Mouse (Mus musculus) stomach, embryonic 15.5 days (tissue): ENCODE results near the gene Pbxip1. TPM values are rescaled to one million over a fixed set of nuclear protein-coding genes. Genes with fewer than 3 reads are reported as not detected.

Experiments used
- ATAC-seq: fragments of 200-750 bp; cut with Nextera tagmentation; 2 replicates; pipeline ENCODE4 v1.8.0; 2017; ENCODE audit warnings: low read depth, moderate number of reproducible peaks, moderate TSS enrichment; ENCODE audit not compliant: insufficient read depth, low FRiP score
- H3K27ac ChIP-seq: fragments of 300-500 bp; sonication (generic); 2 replicates; pipeline ENCODE4 v1.5.1; 2015; ENCODE audit warnings: mild to moderate bottlenecking, inconsistent platforms
- H3K27me3 ChIP-seq: fragments of 300-500 bp; sonication (generic); replicated peaks from 2 replicates; pipeline ENCODE4 v1.6.1; 2015; ENCODE audit warnings: inconsistent platforms
- H3K36me3 ChIP-seq: fragments of 300-500 bp; sonication (generic); 2 replicates; pipeline ENCODE4 v1.6.1; 2015; ENCODE audit warnings: inconsistent platforms
- H3K4me1 ChIP-seq: fragments of 300-500 bp; sonication (generic); 2 replicates; pipeline ENCODE4 v1.6.1; 2015; ENCODE audit warnings: inconsistent platforms
- H3K4me2 ChIP-seq: fragments of 300-500 bp; sonication (generic); 2 replicates; pipeline ENCODE4 v1.6.1; 2015; ENCODE audit warnings: mild to moderate bottlenecking, inconsistent platforms
- H3K4me3 ChIP-seq: fragments of 300-500 bp; sonication (generic); replicated peaks from 2 replicates; pipeline ENCODE4 v1.5.1; 2015; ENCODE audit warnings: inconsistent platforms
- H3K9ac ChIP-seq: fragments of 300-500 bp; sonication (generic); 2 replicates; pipeline ENCODE4 v1.6.1; 2015; ENCODE audit warnings: inconsistent platforms
- H3K9me3 ChIP-seq: fragments of 300-500 bp; sonication (generic); 2 replicates; pipeline ENCODE4 v1.6.1; 2016; ENCODE audit warnings: inconsistent platforms
- WGBS: fragments of 180-500 bp; shearing (Covaris S2); methylation state at CpG from one replicate; pipeline ENCODE4 v1.1.7; 2015; 5-methylcytosine and 5-hydroxymethylcytosine counted together
- polyA plus RNA-seq: library from polyadenylated mRNA; unstranded; fragments of >200 nt; fragmentation: Nextera tagmentation; extraction: Ambion mirVana; gene quantifications from 2 replicates; pipeline ENCODE4 v1.2.1, GENCODE M21; 2015

Pbxip1 gene
- polyA plus RNA-seq, 1 experiment from 2014 or later, result 40.1 TPM

DNA sequence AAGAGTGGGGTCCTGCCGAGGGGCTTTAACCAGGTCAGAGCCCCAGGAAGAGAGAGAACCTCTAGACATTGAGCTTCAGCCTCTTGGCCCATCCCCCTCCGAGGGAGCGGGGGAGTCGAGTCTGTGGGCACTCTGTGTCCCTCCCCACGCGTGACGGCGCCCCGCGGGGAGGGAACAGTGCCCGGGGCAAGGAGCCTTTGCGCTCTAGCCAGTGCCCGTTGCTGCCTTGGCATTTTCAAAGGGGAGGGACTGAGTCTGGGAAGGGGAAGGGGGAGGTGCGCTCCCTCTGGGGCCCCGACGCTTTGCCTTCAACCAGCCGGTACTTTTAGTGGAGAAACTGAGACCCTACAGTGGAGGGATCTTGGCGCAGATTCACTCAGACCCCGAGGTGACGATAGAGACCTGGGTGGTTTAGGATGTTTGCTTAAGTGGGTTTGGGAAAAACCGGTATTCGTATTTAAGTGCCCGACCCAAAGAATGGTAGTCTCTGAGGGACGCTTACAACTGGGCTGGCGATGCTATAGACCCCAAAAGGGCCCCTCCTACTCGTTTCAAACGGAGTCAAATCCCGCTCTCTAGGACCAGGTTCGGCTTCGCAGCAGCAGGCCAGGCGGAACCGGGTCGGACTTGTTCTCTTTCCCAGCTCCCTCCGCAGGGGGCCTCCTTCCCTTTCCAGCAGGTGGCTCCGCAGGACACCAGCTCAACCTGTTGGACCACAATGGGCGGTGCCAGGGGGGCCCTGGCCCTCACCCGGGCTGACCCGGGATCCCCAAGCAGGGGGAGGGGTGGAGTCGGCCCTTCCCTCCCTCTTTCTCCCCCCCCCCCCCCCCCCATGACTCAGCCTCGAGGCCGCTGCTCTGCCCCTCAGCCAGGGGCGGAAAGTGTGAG lies 42.3 kb upstream of the Pbxip1 start, which contains the start of gene Zbtb7b:
Gene Zbtb7b (minus strand): TSS at position 771 of the 888 bp plus-strand sequence.
- WGBS, result 0% methylated on average over 39 of the region's 42 CpGs
- H3K36me3 ChIP-seq, result no peaks in the 10 kb centered on the region

DNA sequence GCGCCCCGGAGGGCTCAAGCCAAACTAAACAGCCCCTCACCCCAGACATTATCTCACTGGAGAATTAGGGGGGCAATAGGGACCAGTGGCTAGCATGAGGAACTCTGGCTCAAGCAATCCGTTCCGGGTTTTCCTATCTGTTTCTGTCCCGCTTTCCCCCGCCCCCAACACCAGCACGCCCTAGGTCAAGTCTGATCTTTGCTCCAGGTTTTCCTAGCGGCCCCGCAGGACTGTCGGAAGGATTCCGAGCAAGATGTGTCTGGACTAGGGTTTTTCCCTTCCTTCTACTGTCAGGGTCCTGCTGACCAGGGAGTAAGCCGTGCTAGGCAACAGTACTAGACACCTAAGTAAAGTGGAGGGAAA lies 41.6 kb upstream of the Pbxip1 start:
- Histone ChIP-seq H3K4me3 (peak overlapping the region; percentile 64), H3K27me3 (no peaks in the 10 kb centered on the region)
- WGBS, result under 1% methylated on average over 12 of the region's 12 CpGs

More for the DNA sequence above, 42.3 kb upstream of the Pbxip1 start, which contains the start of gene Zbtb7b:
- ATAC-seq, result peak; percentile 27
- H3K4me2 ChIP-seq, result peak within 1 kb of the TSS; percentile 95
- H3K27ac ChIP-seq, result peak within 1 kb of the TSS; percentile 98
- H3K9ac ChIP-seq, result peak within 1 kb of the TSS; percentile 45
- H3K9me3 ChIP-seq, result no peaks in the 10 kb centered on the region
- H3K27me3 ChIP-seq, result no peaks in the 10 kb centered on the region
- peaks cover 32% of the 10 kb centered on the region for H3K4me1 ChIP-seq
- H3K4me3 ChIP-seq, result peak within 1 kb of the TSS; percentile 64

DNA sequence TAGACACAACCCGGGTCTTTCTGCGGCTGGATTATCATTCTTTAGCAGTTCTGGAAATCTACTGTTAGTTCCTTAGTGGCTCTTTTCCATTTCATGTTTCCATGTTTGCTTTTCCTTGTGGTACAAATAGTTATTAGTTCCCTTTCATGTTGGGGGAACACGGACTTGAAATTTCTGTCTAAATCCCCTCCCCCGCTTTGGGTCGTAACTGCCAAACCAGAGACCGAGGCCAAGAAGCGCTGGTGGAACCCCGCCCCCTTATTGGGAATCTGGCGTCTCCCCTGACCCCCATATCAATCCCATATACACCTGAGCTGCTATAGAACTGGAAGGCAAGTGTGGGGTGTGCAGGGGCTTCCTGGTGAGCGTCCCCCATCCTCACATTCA lies 41.1 kb upstream of the Pbxip1 start:
- no peak overlapping the region for H3K9ac ChIP-seq
- H3K4me1 ChIP-seq, result peaks cover 21% of the 10 kb centered on the region
- no peak for ATAC-seq
- H3K4me2 ChIP-seq, result peak overlapping the region; percentile 95
- H3K27ac ChIP-seq, result peak overlapping the region; percentile 98
- H3K27me3 ChIP-seq, result no peaks in the 10 kb centered on the region
- H3K4me3 ChIP-seq, result peak overlapping the region; percentile 64
- H3K9me3 ChIP-seq, result no peaks in the 10 kb centered on the region
- H3K36me3 ChIP-seq, result no peaks in the 10 kb centered on the region
- WGBS, result 4% methylated on average over 10 of the region's 10 CpGs

More for the DNA sequence above, 41.6 kb upstream of the Pbxip1 start:
- H3K36me3 ChIP-seq, result no peaks in the 10 kb centered on the region
- peaks cover 26% of the 10 kb centered on the region for H3K4me1 ChIP-seq
- H3K9me3 ChIP-seq, result no peaks in the 10 kb centered on the region
- H3K4me2 ChIP-seq, result peak overlapping the region; percentile 95
- H3K27ac ChIP-seq, result peak overlapping the region; percentile 98
- peak overlapping the region; percentile 45; the same call in 1 of the 2 replicates for H3K9ac ChIP-seq
- ATAC-seq, result peak; percentile 8; the same call in 1 of the 2 replicates

DNA sequence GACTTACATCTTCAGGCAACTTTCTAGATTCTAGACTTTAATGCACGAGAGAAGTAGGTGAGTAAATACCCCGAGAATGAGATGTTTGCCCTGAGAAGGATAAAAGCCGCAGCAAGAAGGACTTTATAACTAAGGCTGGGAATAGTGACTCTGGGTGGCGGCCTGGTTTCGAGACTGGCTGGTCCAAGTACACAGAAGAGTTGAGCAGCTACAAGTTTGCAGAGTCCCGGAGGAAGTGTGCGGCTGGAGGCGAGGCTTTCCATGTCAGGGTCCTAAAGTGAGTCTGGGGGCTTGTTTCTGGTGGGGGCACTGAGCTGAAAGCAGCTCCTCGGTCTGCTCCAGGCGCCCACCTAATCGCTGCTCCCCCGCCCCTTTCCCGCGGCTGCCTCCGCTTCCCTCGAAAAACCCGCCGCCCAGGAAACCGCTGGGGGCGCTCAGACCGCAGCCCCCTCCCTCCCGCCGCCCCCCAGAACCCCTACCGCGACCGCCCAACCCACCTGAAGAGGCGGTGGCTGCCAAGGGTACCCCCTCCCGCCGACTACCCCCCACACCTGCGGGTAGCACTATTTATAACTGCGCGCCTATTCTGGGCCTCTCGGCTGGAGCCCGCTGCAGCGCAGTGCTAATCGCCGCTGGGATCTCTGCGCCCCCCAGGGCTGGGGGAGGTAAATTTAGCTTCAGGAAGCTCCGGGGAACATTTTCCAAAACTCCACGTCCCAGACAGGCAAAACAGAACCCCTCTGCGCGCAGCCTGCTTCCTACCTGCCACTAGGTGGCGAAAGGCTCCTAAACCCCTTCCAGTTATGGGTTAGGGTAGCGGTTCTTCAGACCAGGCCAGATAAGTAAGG lies 40.5 kb upstream of the Pbxip1 start:
- Histone ChIP-seq H3K4me1 (peaks cover 15% of the 10 kb centered on the region), H3K4me3 (peak overlapping the region; percentile 64), H3K4me2 (peak overlapping the region; percentile 95), H3K27ac (peak overlapping the region; percentile 98; the same call in 1 of the 2 replicates), H3K9ac (peak overlapping the region; percentile 21; the same call in 1 of the 2 replicates), H3K27me3 (no peaks in the 10 kb centered on the region), H3K36me3 (no peaks in the 10 kb centered on the region), H3K9me3 (no peaks in the 10 kb centered on the region)
- under 1% methylated on average over 44 of the region's 44 CpGs for WGBS
- no peak for ATAC-seq

DNA sequence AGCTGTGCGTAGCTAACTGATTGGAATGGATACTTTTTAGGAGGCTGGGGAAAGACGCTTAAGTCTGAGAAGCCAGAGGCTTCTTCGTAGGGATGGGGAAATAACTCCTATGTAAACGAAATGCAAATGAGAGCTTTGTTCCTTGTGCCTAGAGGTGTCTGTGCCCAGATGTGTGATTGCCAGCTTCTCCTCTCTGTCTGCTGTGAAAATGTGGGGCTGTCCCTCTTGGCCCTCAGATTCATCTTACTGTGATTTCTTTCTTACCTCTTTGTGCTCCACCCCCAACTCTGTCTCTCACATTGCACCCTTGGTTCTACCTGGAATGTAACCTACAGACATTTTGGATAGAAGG lies 39.9 kb upstream of the Pbxip1 start:
- Histone ChIP-seq H3K4me3 (peak overlapping the region; percentile 64), H3K9me3 (no peaks in the 10 kb centered on the region), H3K36me3 (no peaks in the 10 kb centered on the region), H3K4me1 (peaks cover 13% of the 10 kb centered on the region; the same call in 1 of the 2 replicates), H3K27ac (no peak overlapping the region), H3K4me2 (peak overlapping the region; percentile 95), H3K9ac (no peak overlapping the region), H3K27me3 (no peaks in the 10 kb centered on the region)
- ATAC-seq, result no peak
- 2% methylated on average over 4 of the region's 4 CpGs for WGBS

DNA sequence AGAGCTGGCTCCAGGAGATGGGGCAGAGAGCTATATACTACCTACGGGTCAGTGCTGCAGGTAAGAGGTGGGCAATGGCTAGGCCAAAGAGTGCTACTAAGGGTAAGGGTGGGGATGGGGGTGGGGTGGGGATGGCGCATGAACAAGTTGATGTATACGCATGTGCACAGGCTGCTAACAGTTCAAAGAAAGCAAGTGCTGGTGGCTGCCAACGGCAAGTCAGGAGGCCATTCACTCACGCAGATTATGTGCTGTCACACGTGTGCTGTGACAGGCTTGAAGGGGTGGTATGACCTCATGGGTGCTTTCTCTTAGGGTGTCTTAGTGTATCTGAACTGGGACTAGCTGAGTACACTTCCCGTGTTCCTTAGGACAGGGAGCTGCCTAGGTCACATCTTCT lies 35.2 kb upstream of the Pbxip1 start:
- no peaks in the 10 kb centered on the region for H3K9me3 ChIP-seq
- no peak for ATAC-seq
- no peaks in the 10 kb centered on the region for H3K27me3 ChIP-seq
- WGBS, result 90% methylated on average over 7 of the region's 7 CpGs
- H3K27ac ChIP-seq, result no peak overlapping the region
- H3K4me2 ChIP-seq, result no peak overlapping the region
- H3K36me3 ChIP-seq, result peaks cover 18% of the 10 kb centered on the region
- H3K4me3 ChIP-seq, result no peak overlapping the region
- H3K9ac ChIP-seq, result no peak overlapping the region
- 0 out of 2 replicates have a peak, but pooled peaks cover 6% of the 10 kb centered on the region for H3K4me1 ChIP-seq

DNA sequence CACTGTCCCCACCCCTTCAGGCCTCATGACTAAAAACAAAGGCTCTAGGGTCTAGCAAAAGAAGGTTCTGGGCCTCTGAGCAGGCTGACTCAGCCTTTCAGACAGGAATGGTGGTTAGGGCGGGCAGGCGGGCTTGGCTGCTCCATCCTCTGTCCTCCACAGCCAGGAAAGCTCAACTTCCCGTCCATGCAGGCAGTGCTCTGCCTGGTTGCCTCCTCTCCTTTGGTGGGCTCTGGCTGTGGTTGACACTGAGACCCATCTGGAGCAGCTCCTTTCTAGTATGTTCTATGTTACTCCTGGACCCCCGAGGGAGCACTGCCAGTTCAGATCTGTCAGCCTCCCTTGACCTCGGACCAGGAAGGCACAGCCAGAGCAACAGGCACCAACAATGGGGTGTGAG lies 33.8 kb upstream of the Pbxip1 start, which contains the start of gene Lenep:
Gene Lenep (minus strand): TSS at position 101 of the 400 bp plus-strand sequence.
- H3K27me3 ChIP-seq, result no peaks in the 10 kb centered on the region
- no peak within 1 kb of the TSS for H3K4me2 ChIP-seq
- WGBS, result 78% methylated on average over 5 of the region's 5 CpGs
- H3K4me1 ChIP-seq, result no peaks in the 10 kb centered on the region
- no peaks in the 10 kb centered on the region for H3K9me3 ChIP-seq
- ATAC-seq, result no peak
- no peak within 1 kb of the TSS for H3K27ac ChIP-seq
- peaks cover 18% of the 10 kb centered on the region for H3K36me3 ChIP-seq
- no peak within 1 kb of the TSS for H3K9ac ChIP-seq
- no peak within 1 kb of the TSS for H3K4me3 ChIP-seq

DNA sequence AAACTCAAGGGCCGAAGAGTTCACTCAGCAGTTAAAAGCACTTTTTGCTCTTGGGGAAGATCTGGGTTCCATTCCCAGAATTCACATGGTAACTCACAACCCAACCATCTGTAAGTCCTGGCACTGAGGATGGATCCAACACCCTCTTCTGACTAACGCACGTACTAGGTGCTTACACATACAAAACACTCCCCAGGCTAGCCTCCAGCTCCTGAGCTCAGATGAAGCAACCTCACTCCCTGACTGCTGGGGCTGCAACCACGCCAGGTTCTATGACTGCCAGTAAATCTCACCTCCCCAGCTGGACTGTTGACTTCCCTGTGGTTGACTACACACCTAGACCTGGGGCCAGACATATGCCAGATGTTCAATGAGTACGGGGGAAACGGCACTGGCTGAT lies 29.6 kb upstream of the Pbxip1 start:
- H3K4me2 ChIP-seq, result no peak overlapping the region
- H3K9me3 ChIP-seq, result no peaks in the 10 kb centered on the region
- peaks cover 5% of the 10 kb centered on the region; the same call in 1 of the 2 replicates for H3K4me1 ChIP-seq
- ATAC-seq, result no peak
- H3K27ac ChIP-seq, result no peak overlapping the region
- H3K36me3 ChIP-seq, result peaks cover 21% of the 10 kb centered on the region
- H3K27me3 ChIP-seq, result no peaks in the 10 kb centered on the region
- H3K9ac ChIP-seq, result no peak overlapping the region
- WGBS, result 87% methylated on average over 6 of the region's 6 CpGs
- H3K4me3 ChIP-seq, result no peak overlapping the region

DNA sequence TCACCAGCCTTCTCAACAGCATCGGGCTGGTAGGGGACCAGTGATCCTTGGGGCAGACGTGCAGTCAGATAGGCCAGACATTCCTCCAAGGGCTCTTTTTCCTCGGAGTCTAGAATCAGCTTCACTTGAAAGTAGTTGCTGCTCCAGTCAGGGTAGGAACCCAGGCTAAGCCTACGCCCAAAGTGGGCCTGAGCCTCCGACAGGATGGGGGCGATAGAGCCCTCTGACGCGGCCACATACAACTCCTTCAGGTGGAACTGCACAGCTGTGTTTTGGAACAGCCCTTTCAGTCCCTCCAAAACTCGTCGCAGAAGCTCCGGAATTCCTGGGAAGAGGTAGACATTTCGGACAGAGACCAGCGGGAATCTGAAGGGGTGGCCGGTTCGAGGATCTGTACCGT lies 28.1 kb upstream of the Pbxip1 start:
- no peak overlapping the region for H3K4me2 ChIP-seq
- no peak overlapping the region for H3K9ac ChIP-seq
- no peak for ATAC-seq
- H3K4me1 ChIP-seq, result peaks cover 5% of the 10 kb centered on the region; the same call in 1 of the 2 replicates
- H3K9me3 ChIP-seq, result no peaks in the 10 kb centered on the region
- no peaks in the 10 kb centered on the region for H3K27me3 ChIP-seq
- 62% methylated on average over 16 of the region's 16 CpGs for WGBS
- H3K4me3 ChIP-seq, result no peak overlapping the region
- H3K36me3 ChIP-seq, result peaks cover 11% of the 10 kb centered on the region
- H3K27ac ChIP-seq, result no peak overlapping the region

DNA sequence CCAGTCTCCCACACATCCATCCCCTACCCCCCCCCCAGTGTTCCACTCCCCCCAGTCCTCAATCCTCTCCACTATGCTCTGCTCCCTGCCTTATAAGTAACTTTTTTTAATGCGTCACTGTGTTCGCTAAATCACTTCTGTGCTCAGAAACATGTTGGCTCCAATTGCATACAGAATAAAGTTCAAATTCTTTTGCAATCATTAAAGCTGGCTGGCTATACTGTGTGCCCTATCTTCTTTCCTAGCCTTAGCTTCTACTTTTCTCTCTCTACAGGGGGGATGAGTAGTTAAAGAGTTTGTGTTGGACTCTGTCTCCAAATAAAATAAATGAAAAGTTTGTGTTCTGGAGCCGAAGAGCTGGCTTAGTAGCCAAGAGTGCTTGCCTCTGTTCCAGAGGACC lies 26.8 kb upstream of the Pbxip1 start:
- Histone ChIP-seq H3K27me3 (no peaks in the 10 kb centered on the region), H3K9me3 (no peaks in the 10 kb centered on the region), H3K4me3 (no peak overlapping the region), H3K4me1 (peaks cover 5% of the 10 kb centered on the region; the same call in 1 of the 2 replicates), H3K9ac (no peak overlapping the region), H3K27ac (no peak overlapping the region), H3K4me2 (no peak overlapping the region), H3K36me3 (peaks cover 9% of the 10 kb centered on the region)
- no peak for ATAC-seq
- 89% methylated on average over 3 of the region's 3 CpGs for WGBS

DNA sequence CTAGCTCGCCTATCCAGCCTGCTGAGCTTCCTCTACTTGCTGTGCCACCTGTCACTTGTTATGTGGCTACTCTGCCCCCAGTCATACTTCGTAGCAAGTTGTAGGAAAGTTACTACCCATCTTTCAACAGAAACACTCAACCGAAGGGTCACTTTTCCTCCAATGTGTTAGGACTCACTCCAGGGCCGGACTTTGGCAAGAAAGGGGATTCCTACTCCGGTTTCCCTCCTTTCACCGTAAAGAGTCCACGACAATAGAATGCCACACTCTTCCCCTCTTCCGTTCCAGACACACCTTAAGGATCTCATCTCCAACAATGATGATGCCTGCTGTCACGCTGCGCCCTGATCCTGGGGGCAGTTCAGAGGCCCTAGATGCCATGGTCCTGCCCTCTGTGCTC lies 25.6 kb upstream of the Pbxip1 start:
- no peaks in the 10 kb centered on the region for H3K9me3 ChIP-seq
- peaks cover 5% of the 10 kb centered on the region; the same call in 1 of the 2 replicates for H3K4me1 ChIP-seq
- H3K9ac ChIP-seq, result peak overlapping the region; percentile 24; the same call in 1 of the 2 replicates
- H3K27ac ChIP-seq, result no peak overlapping the region
- peak overlapping the region; percentile 52 for H3K4me2 ChIP-seq
- H3K27me3 ChIP-seq, result no peaks in the 10 kb centered on the region
- peaks cover 20% of the 10 kb centered on the region for H3K36me3 ChIP-seq
- ATAC-seq, result no peak
- WGBS, result 78% methylated on average over 10 of the region's 10 CpGs
- peak overlapping the region; percentile 52 for H3K4me3 ChIP-seq
